Mouse (Mus musculus): Measurements from ENCODE around the gene Slc37a2.

- TF ChIP-seq GATA1 (IDR thresholded peaks at IDR 0.05; ENCODE audit: borderline replicate concordance, low read length): no peak
- TF ChIP-seq FLI1 (IDR thresholded peaks at IDR 0.05; ENCODE audit: low read length): no peak
Observed at GRCm38 (mm10) chr9:37214327-37215060, 41.0 kb downstream of the Slc37a2 start.

Data from megakaryocyte, embryonic 14.5 days (primary cell).